22 mouse cellular contexts compared by ENCODE assay signal in genomic region chr13:111932464-111932863, GRCm38 (mm10).
DNase-seq lines count a peak whose midpoint lies in the region; ATAC-seq and TF ChIP-seq lines count a peak whose summit lies in the region.
"Had no signal": no experiment of that assay in that cellular context is flagged by ENCODE, and none has a peak within 500 bp of the region (broad histone marks: within the 10 kb centered on the region; RNA-seq: fewer than 3 reads in every experiment).

No protein-coding gene starts in this region.

- TF ChIP-seq POLR2A in bone marrow macrophage, adult 2 months (IDR thresholded peaks at IDR 0.05; ENCODE audit: borderline replicate concordance, low read depth, low read length): no peak

- peaks cover 11% of the 10 kb centered on the region; the same call in 1 of the 2 replicates for H3K79me2 ChIP-seq in macrophage (ENCODE audit: inconsistent target)

- H3K9me3 ChIP-seq in kidney, embryonic 14.5 days (ENCODE audit: control insufficient read depth, low read length): no peaks in the 10 kb centered on the region
- H3K9me3 ChIP-seq: embryonic facial prominence, embryonic 12.5 days; forebrain, embryonic 15.5 days; G1E; heart, embryonic 10.5 days had no signal

- DNase-seq in heart, adult 11 months: peak; percentile 72
- DNase-seq in heart, postnatal 4 days: no peak
- no peak for DNase-seq in kidney, postnatal 4 days
- no peak for DNase-seq in thymus, postnatal 4 days
- DNase-seq: adrenal gland, adult 8-10 months; adrenal gland, postnatal 36 days; B cell, adult 2 months; cerebellum, adult 11 months; cerebellum, adult 8-10 months; cerebellum, postnatal 14 days; gastrocnemius, postnatal 36 days; heart, adult 18-20 months; heart, postnatal 10 days had no signal

- TF ChIP-seq CTCF in bone marrow macrophage, adult 2 months (IDR thresholded peaks at IDR 0.05; ENCODE audit: low read depth, low read length): no peak

- no peak for ATAC-seq in kidney, embryonic 14.5 days (ENCODE audit: low FRiP score, low TSS enrichment)
- ATAC-seq: CD4-positive, CD25-positive, alpha-beta regulatory T cell, adult 4 months; forebrain, embryonic 15.5 days had no signal

- H3K27me3 ChIP-seq in kidney, embryonic 14.5 days (ENCODE audit: control insufficient read depth, insufficient read depth, low read length): no peaks in the 10 kb centered on the region
- H3K27me3 ChIP-seq: embryonic facial prominence, embryonic 12.5 days; forebrain, embryonic 15.5 days had no signal

- H3K36me3 ChIP-seq in kidney, embryonic 14.5 days (ENCODE audit: control insufficient read depth, insufficient read depth, low read length): no peaks in the 10 kb centered on the region
- no peaks in the 10 kb centered on the region for H3K36me3 ChIP-seq in macrophage (ENCODE audit: inconsistent target)
- H3K36me3 ChIP-seq: embryonic facial prominence, embryonic 12.5 days; forebrain, embryonic 15.5 days; G1E; heart, embryonic 10.5 days had no signal

- H3K4me2 ChIP-seq in kidney, embryonic 14.5 days (replicated peaks; ENCODE audit: low read depth, low read length): no peak overlapping the region
- H3K4me2 ChIP-seq: embryonic facial prominence, embryonic 12.5 days; forebrain, embryonic 15.5 days; hindbrain, embryonic 14.5 days had no signal

- H3K4me3 ChIP-seq in kidney, embryonic 14.5 days (ENCODE audit: low read length): no peak overlapping the region
- H3K4me3 ChIP-seq in bone marrow macrophage, adult 2 months (ENCODE audit: insufficient read depth, low read length): no peak overlapping the region
- no peak overlapping the region for H3K4me3 ChIP-seq in macrophage (ENCODE audit: inconsistent target)
- H3K4me3 ChIP-seq: embryonic facial prominence, embryonic 12.5 days; forebrain, embryonic 15.5 days; heart, embryonic 10.5 days had no signal

- 51% methylated on average over 3 of the region's 3 CpGs for WGBS in kidney, embryonic 14.5 days
- 89% methylated on average over 3 of the region's 3 CpGs for WGBS in macrophage (ENCODE audit: missing documents)

- no peak overlapping the region for H3K9ac ChIP-seq in kidney, embryonic 14.5 days (ENCODE audit: low read depth, low read length)
- H3K9ac ChIP-seq: embryonic facial prominence, embryonic 12.5 days; forebrain, embryonic 15.5 days; hindbrain, embryonic 14.5 days had no signal

- 0 out of 2 replicates have a peak overlapping the region, but pooled peaks have one; percentile 14 for H3K27ac ChIP-seq in kidney, embryonic 14.5 days (ENCODE audit: low read depth, low read length)
- peak overlapping the region; percentile 98; the same call in 1 of the 2 replicates for H3K27ac ChIP-seq in bone marrow macrophage, adult 2 months (ENCODE audit: insufficient read depth, low read depth, low read length)
- H3K27ac ChIP-seq in macrophage: peak overlapping the region; percentile 98; the same call in 1 of the 2 replicates
- H3K27ac ChIP-seq: embryonic facial prominence, embryonic 12.5 days; forebrain, embryonic 15.5 days; heart, embryonic 10.5 days; hindbrain, embryonic 14.5 days had no signal

- peaks cover 9% of the 10 kb centered on the region; the same call in 1 of the 2 replicates for H3K4me1 ChIP-seq in kidney, embryonic 14.5 days (ENCODE audit: control insufficient read depth, insufficient read depth, low read length)
- peaks cover 66% of the 10 kb centered on the region for H3K4me1 ChIP-seq in bone marrow macrophage, adult 2 months (ENCODE audit: control insufficient read depth, insufficient read depth, low read length)

Comparison
In these comparisons a context has a peak if more than half of its experiments do, and no peak if none do; other contexts are left out.
1. H3K27ac ChIP-seq: peak in every context shown above with its lines; median percentile 98 in bone marrow macrophage, adult 2 months; 98 in macrophage; 14 in kidney, embryonic 14.5 days.